Mouse (Mus musculus) naive thymus-derived CD4-positive, alpha-beta T cell, adult 2 months (primary cell): ENCODE results near the gene Hjurp.

Experiments
- DNase-seq: peaks from one replicate; pipeline ENCODE4 v3.0.0-alpha.2; 2011; ENCODE audit warnings: low read depth

Hjurp gene

GRCm38 (mm10) chr1:88260604-88261377, 16.6 kb downstream of the Hjurp start:
- no peak for DNase-seq

GRCm38 (mm10) chr1:88260114-88260513, 17.3 kb downstream of the Hjurp start:
- no peak for DNase-seq

DNA sequence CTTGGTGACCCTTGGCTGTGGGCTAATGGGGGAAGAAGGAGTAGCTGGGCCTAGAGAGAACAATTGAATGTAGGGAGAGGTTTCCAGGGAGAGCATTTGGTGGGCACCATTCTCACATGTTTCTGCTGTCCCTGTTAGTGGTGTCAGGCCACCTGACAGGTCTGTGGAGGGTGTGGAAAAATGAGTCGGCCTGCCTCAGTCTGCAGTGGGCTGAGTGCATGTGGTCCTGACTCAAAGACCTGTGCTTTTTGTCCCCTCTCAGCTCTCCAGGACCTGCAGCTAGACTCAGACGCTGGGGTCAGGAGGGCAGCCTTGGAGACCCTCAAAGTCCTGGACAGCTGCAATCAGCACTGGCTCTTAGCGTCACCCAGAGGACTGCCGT, 17.8 kb downstream of the Hjurp start:
- no peak for DNase-seq

DNA sequence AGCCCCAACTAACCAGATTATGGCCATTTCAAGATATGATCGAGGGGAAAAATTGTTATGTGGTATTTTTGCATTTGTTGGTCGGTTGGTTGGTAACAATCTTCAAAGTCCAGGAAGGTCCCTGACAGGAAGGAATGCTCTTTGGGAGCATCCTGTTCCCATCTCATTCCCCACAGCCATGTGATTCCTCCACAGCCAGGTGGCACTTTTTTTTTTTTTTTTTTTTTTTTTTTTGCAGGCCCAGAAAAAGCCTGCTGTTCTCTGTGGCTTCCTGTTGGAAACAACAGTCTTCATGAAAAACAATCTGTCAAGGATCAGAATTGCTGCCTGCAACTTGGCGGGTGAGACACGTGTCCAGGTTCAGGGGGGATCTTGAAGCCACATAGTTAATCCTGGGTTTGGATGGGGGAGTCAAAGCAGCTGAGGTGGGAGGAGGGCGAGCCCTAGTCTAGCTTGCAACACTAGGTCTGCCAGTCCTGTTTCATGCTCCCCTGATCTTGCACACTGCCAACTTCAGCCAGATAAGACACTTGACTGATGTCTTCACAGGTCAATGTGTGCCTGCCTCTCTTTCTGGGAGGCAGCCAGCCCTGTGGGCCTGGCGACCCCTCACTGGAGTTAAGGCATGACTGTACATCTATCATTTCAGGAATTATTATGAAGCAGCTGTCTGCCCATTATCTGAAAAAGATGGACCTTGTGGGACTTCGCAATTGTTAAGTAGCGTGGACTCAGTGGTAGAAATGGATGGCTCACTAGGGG, 18.4 kb downstream of the Hjurp start:
- DNase-seq, result no peak

- no peak for DNase-seq
These were observed 19.1 kb downstream of the Hjurp start for GRCm38 (mm10) chr1:88258361-88258760.

GRCm38 (mm10) chr1:88257681-88258080, 19.8 kb downstream of the Hjurp start:
- no peak for DNase-seq

DNA sequence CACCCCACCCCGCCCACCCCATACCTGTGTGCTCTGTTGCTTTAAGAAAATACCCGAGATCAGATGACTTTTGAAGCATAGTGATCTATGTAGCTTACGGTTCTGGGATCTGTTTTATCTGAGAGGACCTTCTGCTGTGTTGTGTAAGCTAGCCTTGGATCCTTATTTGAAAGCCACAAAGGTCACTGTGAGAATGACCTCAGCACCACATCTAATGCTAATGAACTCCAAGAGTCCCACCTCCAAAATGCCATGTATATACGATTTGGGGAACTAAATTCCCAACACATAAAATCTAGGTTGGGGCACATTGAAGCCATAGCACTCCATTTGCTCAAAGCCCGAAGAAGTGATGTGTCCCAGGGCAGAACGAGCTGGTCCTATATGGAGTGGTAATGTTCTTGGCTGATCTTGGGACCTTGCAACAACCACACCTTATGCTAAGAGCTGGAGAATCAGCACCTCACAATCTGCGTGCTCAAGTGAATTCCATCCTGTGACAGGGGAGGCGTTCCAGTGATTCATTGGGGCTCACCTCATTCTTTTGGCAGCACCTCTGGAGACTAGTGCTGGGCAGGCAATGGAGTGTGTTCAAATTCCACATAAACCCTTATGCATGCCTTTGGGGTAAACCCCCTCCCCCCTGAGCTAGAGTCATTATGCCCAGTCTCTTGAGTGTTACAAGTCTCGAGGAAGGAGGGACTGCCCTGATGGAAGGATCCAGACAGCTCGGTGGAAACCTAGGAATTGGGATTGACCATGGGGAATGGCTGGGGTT, 20.4 kb downstream of the Hjurp start:
- no peak for DNase-seq

- DNase-seq, result no peak
These were observed 21.3 kb downstream of the Hjurp start for GRCm38 (mm10) chr1:88255989-88256754.

GRCm38 (mm10) chr1:88255466-88255857, 22.0 kb downstream of the Hjurp start:
- no peak for DNase-seq

DNA sequence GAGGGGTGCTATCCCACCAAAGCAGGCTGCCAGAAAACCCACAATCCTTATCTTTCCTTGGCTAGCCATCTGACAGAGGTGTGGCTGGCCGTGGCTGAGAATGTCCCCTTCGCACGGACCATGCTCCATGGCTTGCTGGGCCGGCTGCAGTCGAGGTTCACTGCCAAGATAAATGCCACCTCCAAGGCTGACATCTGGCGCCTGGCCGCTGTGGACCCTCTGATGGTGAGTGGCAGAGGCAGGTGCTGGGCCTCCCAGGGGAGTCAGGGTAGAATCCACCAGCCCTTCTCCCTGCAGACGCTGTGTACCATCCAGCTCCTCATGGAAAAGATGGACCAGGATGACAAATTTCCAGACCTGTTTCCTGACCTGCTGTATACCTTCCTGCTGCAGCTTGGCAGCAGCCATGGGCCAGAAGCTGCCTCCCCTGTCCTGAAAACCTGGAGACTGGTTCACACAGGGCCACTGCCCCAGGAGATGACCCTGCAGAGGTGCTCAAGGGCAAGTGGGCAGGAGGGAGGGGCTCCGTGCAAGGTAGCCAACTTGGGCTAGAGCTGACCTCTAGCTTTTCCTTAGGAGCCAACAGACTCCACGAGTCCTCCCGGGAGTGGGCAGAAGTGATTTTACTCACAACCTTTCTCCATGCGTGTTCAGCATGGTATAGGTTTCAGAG, 22.5 kb downstream of the Hjurp start:
- DNase-seq, result no peak

DNA sequence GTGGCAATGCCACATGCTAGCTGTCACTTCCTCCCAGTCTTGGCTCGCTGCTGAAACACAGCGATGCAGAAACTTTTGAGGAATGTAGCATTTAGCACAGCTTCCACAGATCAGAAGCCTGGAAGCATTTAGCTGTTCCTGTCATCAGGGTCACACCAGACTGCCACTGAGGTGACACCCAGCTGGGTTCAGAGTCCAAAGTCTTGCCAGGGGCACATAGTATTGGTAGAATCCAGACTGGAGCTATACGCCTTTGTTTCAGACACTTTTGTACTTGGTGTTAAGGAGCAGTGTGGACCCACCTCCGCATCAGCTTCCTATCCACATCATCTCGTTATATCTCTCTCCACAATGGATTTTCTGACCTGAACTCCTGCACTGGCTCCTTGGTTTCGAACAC, 23.9 kb downstream of the Hjurp start:
- no peak for DNase-seq

DNA sequence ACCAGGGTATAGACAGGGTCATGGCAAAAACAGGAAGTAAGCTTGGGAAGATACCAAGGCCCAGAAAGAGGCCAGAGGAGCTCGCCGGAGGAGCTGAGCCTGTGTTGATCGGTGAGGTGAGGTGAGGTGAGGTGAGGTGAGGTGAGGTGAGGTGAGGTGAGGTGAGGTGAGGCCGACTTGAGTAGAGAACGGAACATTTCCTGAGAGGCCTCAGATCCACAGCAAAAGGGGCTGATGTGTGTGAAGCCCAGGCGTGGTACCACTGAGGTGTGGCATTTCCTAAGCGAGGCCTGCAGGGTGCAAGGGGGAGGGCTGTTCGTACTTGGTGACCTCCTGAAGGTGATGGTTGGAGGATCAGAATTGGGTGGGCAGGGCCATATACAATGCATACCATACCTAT, 24.3 kb downstream of the Hjurp start:
- DNase-seq, result no peak

- DNase-seq, result no peak
These were observed 27.4 kb downstream of the Hjurp start for GRCm38 (mm10) chr1:88250023-88250422.

- DNase-seq, result no peak
These were observed 27.8 kb downstream of the Hjurp start for GRCm38 (mm10) chr1:88249596-88249995.

DNA sequence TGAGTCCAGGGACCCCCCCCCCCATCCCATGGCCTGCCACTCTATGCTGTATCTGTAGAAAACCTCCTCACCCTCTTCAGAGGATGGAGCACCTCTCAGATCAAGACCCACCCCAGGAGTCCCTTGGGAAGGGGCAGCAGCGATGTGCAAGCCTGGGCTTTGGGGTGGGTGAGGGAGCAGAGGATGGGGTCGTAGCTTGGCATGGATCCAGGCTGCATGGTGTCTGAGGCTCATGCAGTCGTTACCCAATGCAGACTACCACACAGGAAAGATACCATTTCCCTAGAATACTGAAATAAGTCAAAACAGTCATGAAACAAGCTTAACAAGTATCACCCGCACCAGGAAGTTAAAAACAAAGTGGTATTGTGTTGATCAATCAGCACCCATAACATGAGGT, 28.8 kb downstream of the Hjurp start:
- no peak for DNase-seq

GRCm38 (mm10) chr1:88247660-88248059, 29.8 kb downstream of the Hjurp start:
- no peak for DNase-seq

DNA sequence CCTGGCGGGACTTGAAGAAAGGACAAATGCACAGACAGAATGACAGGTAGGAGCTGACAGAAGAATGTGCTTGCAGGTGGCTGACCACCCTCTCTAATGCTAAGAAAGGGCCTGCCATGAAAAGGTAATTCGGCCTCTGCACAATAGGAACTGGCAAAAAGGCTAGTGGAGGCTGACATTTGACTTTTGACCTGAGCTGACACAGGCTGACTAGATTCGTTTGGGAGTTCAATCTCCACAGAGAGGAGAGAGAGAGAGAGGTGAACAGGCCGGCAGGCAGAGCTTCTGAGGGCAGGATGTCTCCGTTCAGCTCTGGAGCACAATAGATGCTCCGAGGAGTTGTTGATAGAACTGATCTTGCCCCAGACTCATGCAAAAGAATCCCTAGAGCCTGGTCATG, 31.0 kb downstream of the Hjurp start:
- DNase-seq, result no peak

GRCm38 (mm10) chr1:88245881-88246280, 31.6 kb downstream of the Hjurp start:
- no peak for DNase-seq

- DNase-seq, result no peak
These were observed 33.6 kb downstream of the Hjurp start for GRCm38 (mm10) chr1:88243861-88244260.

DNA sequence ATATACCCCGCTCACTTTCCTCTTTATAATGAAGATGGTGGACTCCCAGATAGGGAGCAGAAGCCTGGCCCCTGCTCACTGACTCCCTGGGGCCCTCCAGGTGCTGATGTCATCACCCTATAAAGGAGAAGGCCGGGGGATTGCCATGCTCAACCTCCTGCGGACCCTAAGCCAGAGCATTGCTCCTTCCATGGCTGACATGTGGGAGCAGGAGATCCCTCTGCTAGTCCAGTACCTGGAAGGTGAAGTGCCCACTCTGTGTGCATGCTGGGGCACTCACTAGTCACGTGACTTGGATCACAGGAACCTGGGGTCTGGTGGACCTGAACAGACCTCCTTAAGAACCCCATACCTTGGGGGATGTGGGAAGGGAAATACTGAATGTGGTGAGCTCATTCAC, 36.9 kb downstream of the Hjurp start:
- DNase-seq, result no peak

- DNase-seq, result no peak
These were observed 37.4 kb downstream of the Hjurp start for GRCm38 (mm10) chr1:88240072-88240471.

DNA sequence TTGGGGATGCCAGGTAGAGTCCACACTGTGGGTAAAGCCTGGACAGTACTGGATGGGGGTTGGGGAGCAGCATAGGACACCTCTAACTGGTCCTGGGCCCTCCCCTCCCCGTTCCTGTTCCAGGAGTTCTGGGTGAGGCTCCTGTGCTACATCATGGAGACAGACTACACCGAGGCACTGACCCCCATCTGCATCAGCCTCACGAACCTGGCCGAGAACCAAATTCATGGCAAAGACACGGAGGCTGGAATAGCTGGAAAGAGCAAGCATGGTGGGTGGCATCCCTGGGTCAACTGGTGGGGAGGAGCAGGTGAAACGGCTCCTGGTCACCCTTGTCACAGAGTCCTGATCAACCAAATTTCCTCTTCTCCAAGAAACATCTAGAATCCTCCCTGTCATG, 38.7 kb downstream of the Hjurp start:
- DNase-seq, result no peak
